Mouse (Mus musculus): ENCODE measurements around the gene Lrrc3c. TPM values are rescaled to one million over a fixed set of nuclear protein-coding genes. Genes with fewer than 3 reads are reported as not detected.

Lrrc3c gene
- polyA plus RNA-seq, 1 experiment: not detected

GRCm38 (mm10) chr11:98595021-98595420 is 3.1 kb upstream of the Lrrc3c start:
- Histone ChIP-seq H3K4me2 (ENCODE audit: low read depth) (no peak overlapping the region), H3K4me3 (no peak overlapping the region), H3ac (ENCODE audit: control insufficient read depth, insufficient read length) (no peak overlapping the region), H3K27me3 (ENCODE audit: control insufficient read depth, insufficient read depth, insufficient read length) (peaks cover 47% of the 10 kb centered on the region), H3K79me2 (ENCODE audit: control insufficient read depth, insufficient read depth) (no peaks in the 10 kb centered on the region), H3K36me3 (ENCODE audit: control insufficient read depth, insufficient read depth) (no peaks in the 10 kb centered on the region)
- peak in 2 of 3 experiments; percentile 9 to 47 for TF ChIP-seq MYOD1 (IDR thresholded peaks at IDR 0.05; ENCODE audit: control insufficient read depth in 1 of 3, insufficient read length in 2 of 3, low read depth in 2 of 3)
- TF ChIP-seq MYOG (IDR thresholded peaks at IDR 0.05; ENCODE audit: control insufficient read depth in 1 of 3, insufficient read depth in 1 of 3, insufficient read length in 2 of 3, low read depth in 2 of 3): peak in 1 of 3 experiments; percentile 28
- no peak for TF ChIP-seq E2F4 (IDR thresholded peaks at IDR 0.05; ENCODE audit: insufficient read depth)
- TF ChIP-seq POLR2A (IDR thresholded peaks at IDR 0.05; ENCODE audit: insufficient read length, low read depth): no peak

- Histone ChIP-seq H3K27me3 (ENCODE audit: control insufficient read depth, insufficient read depth, insufficient read length) (peaks cover 51% of the 10 kb centered on the region), H3K36me3 (ENCODE audit: control insufficient read depth, insufficient read depth) (no peaks in the 10 kb centered on the region), H3ac (ENCODE audit: control insufficient read depth, insufficient read length) (no peak overlapping the region), H3K4me2 (ENCODE audit: low read depth) (no peak overlapping the region), H3K4me3 (no peak overlapping the region), H3K79me2 (ENCODE audit: control insufficient read depth, insufficient read depth) (no peaks in the 10 kb centered on the region)
- peak; percentile 86 for TF ChIP-seq TCF12 (IDR thresholded peaks at IDR 0.05; ENCODE audit: insufficient read depth, poor library complexity, severe bottlenecking)
- TF ChIP-seq MAX (IDR thresholded peaks at IDR 0.05; ENCODE audit: low read depth): no peak
- no peak for TF ChIP-seq REST (IDR thresholded peaks at IDR 0.05; ENCODE audit: insufficient read depth, insufficient read length)
- no peak for TF ChIP-seq POLR2AphosphoS2 (IDR thresholded peaks at IDR 0.05; ENCODE audit: insufficient read length, low read depth)
- peak; percentile 89 to 99 (median 96) for TF ChIP-seq MYOG (IDR thresholded peaks at IDR 0.05; ENCODE audit: control insufficient read depth in 1 of 3, insufficient read depth in 1 of 3, insufficient read length in 2 of 3, low read depth in 2 of 3)
- no peak for TF ChIP-seq SRF (IDR thresholded peaks at IDR 0.05; ENCODE audit: control insufficient read depth, insufficient read length, low read depth)
- no peak for TF ChIP-seq POLR2A (IDR thresholded peaks at IDR 0.05; ENCODE audit: insufficient read length, low read depth)
- TF ChIP-seq TCF3 (IDR thresholded peaks at IDR 0.05; ENCODE audit: insufficient read length, low read depth): peak; percentile 93
- peak; percentile 73 to 98 (median 95) for TF ChIP-seq MYOD1 (IDR thresholded peaks at IDR 0.05; ENCODE audit: control insufficient read depth in 1 of 3, insufficient read length in 2 of 3, low read depth in 2 of 3)
These were observed 2.6 kb upstream of the Lrrc3c start for GRCm38 (mm10) chr11:98595473-98595872.

- H3K27me3 ChIP-seq (ENCODE audit: control insufficient read depth, insufficient read depth, insufficient read length): peaks cover 52% of the 10 kb centered on the region
- TF ChIP-seq POLR2AphosphoS2 (IDR thresholded peaks at IDR 0.05; ENCODE audit: insufficient read length, low read depth) (no peak), TCF12 (IDR thresholded peaks at IDR 0.05; ENCODE audit: insufficient read depth, poor library complexity, severe bottlenecking) (no peak), CEBPB (IDR thresholded peaks at IDR 0.05; ENCODE audit: insufficient read depth, poor library complexity, severe bottlenecking) (no peak), USF1 (IDR thresholded peaks at IDR 0.05; ENCODE audit: low read depth) (no peak), E2F4 (IDR thresholded peaks at IDR 0.05; ENCODE audit: insufficient read depth) (no peak), MAX (IDR thresholded peaks at IDR 0.05; ENCODE audit: low read depth) (no peak), MYOG (IDR thresholded peaks at IDR 0.05; ENCODE audit: control insufficient read depth in 1 of 3, insufficient read depth in 1 of 3, insufficient read length in 2 of 3, low read depth in 2 of 3) (no peak), SRF (IDR thresholded peaks at IDR 0.05; ENCODE audit: control insufficient read depth, insufficient read length, low read depth) (no peak), MYOD1 (IDR thresholded peaks at IDR 0.05; ENCODE audit: control insufficient read depth in 1 of 3, insufficient read length in 2 of 3, low read depth in 2 of 3) (no peak)
- H3K36me3 ChIP-seq (ENCODE audit: control insufficient read depth, insufficient read depth): no peaks in the 10 kb centered on the region
- no peak overlapping the region for H3ac ChIP-seq (ENCODE audit: control insufficient read depth, insufficient read length)
- no peak overlapping the region for H3K4me2 ChIP-seq (ENCODE audit: low read depth)
- H3K79me2 ChIP-seq (ENCODE audit: control insufficient read depth, insufficient read depth): no peaks in the 10 kb centered on the region
- H3K4me3 ChIP-seq: no peak overlapping the region
These were observed 2.1 kb upstream of the Lrrc3c start for GRCm38 (mm10) chr11:98595955-98596354.

GRCm38 (mm10) chr11:98597363-98597762 is 728 bp upstream of the Lrrc3c start:
- no peak overlapping the region for H3K4me2 ChIP-seq (ENCODE audit: low read depth)
- H3K27me3 ChIP-seq (ENCODE audit: control insufficient read depth, insufficient read depth, insufficient read length): peaks cover 58% of the 10 kb centered on the region
- no peak for TF ChIP-seq MYOD1 (IDR thresholded peaks at IDR 0.05; ENCODE audit: control insufficient read depth in 1 of 3, insufficient read length in 2 of 3, low read depth in 2 of 3)
- no peaks in the 10 kb centered on the region for H3K36me3 ChIP-seq (ENCODE audit: control insufficient read depth, insufficient read depth)
- H3K4me3 ChIP-seq: no peak overlapping the region
- no peaks in the 10 kb centered on the region for H3K79me2 ChIP-seq (ENCODE audit: control insufficient read depth, insufficient read depth)
- no peak overlapping the region for H3ac ChIP-seq (ENCODE audit: control insufficient read depth, insufficient read length)

- H3K4me2 ChIP-seq (ENCODE audit: low read depth): no peak overlapping the region
- no peak overlapping the region for H3ac ChIP-seq (ENCODE audit: control insufficient read depth, insufficient read length)
- TF ChIP-seq POLR2AphosphoS2 (IDR thresholded peaks at IDR 0.05; ENCODE audit: insufficient read length, low read depth) (no peak), TCF12 (IDR thresholded peaks at IDR 0.05; ENCODE audit: insufficient read depth, poor library complexity, severe bottlenecking) (no peak), SRF (IDR thresholded peaks at IDR 0.05; ENCODE audit: control insufficient read depth, insufficient read length, low read depth) (no peak), MYOG (IDR thresholded peaks at IDR 0.05; ENCODE audit: control insufficient read depth in 1 of 3, insufficient read depth in 1 of 3, insufficient read length in 2 of 3, low read depth in 2 of 3) (no peak), REST (IDR thresholded peaks at IDR 0.05; ENCODE audit: insufficient read depth, insufficient read length) (no peak), E2F4 (IDR thresholded peaks at IDR 0.05; ENCODE audit: insufficient read depth) (no peak), TCF3 (IDR thresholded peaks at IDR 0.05; ENCODE audit: insufficient read length, low read depth) (no peak), CEBPB (IDR thresholded peaks at IDR 0.05; ENCODE audit: insufficient read depth, poor library complexity, severe bottlenecking) (no peak), USF1 (IDR thresholded peaks at IDR 0.05; ENCODE audit: low read depth) (no peak), POLR2A (IDR thresholded peaks at IDR 0.05; ENCODE audit: insufficient read length, low read depth) (no peak), MYOD1 (IDR thresholded peaks at IDR 0.05; ENCODE audit: control insufficient read depth in 1 of 3, insufficient read length in 2 of 3, low read depth in 2 of 3) (no peak), MAX (IDR thresholded peaks at IDR 0.05; ENCODE audit: low read depth) (no peak)
- no peaks in the 10 kb centered on the region for H3K36me3 ChIP-seq (ENCODE audit: control insufficient read depth, insufficient read depth)
- peaks cover 63% of the 10 kb centered on the region for H3K27me3 ChIP-seq (ENCODE audit: control insufficient read depth, insufficient read depth, insufficient read length)
- no peak overlapping the region for H3K4me3 ChIP-seq
- H3K79me2 ChIP-seq (ENCODE audit: control insufficient read depth, insufficient read depth): no peaks in the 10 kb centered on the region
These were observed 780 bp downstream of the Lrrc3c start for GRCm38 (mm10) chr11:98598851-98599290.
